Mouse (Mus musculus) B cell, adult 2 months (primary cell): ENCODE results near the gene Bcar3.

Experiments
- DNase-seq, 2 experiments: peaks; one replicate each; pipeline ENCODE4 v3.0.0; 2022

Gene Bcar3

DNA sequence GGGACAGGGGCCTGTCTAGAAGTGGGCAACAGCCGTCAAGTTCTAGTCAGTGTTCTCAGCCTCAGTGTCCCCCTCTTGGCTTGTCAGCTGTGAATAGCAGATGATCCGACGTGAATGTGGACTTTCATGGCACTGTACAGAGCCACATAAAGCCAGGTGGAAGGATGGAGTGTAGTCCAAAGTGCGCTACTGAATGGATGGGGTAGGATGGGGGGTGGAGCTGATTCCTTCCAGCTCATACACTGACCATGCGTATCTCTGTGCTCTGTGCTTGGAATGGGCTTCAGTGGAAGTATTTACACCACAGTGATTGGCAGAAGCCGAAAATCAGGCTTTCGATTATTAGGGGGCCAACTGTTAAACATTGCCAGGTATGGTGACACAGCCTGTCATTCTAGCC is 45.0 kb downstream of the Bcar3 start:
- DNase-seq = no peak

DNA sequence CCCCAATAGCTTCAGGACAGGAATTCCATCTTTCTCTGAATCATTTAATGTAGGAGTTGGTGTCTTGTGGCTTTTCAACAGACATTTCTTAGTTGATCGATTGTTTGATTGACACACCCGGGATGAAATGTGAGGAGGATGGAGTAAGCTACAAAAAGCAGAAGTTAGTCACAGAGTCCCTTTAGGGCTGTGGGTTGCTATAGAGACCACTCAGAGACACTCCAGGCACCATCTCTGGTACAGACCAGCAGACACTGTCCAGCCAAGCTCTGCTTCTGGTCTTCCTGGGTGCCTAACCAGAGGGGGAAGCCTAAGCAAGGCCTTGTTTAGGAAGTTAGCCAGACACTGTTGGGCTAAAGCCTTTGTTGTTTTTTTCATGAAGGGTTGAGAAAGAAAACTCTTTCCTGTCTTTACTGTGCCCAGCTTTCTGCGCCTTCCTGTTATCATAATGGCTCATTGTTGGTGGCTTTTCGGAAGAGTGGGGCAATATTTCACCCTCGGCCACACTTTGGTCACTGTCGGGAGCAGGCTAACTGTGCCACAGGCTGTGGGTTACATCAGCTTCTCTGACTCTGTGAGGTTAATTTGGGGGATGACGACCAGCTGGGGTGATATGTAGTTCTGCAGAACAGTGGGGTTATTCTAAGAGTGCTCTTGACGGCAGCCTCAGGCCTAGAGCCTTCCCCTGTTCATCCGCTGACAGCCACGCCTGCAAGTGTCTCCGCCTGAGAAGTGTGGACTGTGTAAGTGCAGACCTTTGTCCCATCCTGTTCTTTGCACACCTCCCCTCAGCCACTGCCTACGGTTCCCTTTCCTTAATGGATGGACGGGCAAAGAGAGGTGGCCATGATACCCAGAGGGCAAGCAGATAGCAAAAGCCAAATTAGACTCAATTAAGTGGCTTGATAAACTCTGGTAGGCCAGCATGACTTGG is 46.5 kb downstream of the Bcar3 start:
- peak; percentile 51 to 54 for DNase-seq

DNA sequence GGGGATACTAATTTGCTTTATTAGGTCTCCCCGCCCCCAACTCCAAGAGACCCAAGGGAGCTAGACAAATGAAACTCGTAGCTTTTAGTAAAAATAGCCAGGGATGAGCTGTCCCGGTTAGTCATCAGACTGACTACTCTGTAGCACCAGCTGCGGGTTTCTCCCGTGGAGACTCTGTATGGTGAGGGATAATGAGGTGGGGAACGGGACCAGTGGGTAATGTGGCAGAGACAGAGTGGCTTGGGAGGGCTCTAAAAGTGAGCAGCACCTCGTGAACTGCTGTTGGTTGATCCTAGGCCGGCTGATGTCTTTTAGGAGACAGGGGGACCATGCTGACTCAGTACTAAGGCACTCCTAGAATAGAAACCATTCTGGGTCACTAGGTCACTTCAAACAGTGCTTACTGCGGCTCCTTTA is 49.5 kb downstream of the Bcar3 start:
- no peak for DNase-seq

DNA sequence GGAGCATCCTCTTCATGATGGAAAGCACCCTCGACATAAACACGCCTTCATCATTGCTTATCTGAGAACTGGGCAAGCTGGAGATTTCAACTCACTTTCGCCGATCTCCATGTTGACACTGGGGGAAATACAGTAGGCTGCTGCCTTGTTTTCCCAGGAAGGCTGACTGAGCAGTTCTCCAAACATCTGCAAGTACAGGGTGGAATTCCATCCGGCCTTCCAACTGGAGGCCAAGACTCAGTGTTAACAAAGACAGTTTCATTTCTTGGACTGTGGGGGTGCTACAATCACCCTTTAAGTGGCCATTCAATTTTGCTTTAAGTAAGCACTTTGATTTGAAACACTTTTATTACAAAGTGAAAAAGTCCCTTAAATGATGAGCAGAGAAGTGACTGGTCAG is 50.4 kb downstream of the Bcar3 start:
- no peak for DNase-seq

DNA sequence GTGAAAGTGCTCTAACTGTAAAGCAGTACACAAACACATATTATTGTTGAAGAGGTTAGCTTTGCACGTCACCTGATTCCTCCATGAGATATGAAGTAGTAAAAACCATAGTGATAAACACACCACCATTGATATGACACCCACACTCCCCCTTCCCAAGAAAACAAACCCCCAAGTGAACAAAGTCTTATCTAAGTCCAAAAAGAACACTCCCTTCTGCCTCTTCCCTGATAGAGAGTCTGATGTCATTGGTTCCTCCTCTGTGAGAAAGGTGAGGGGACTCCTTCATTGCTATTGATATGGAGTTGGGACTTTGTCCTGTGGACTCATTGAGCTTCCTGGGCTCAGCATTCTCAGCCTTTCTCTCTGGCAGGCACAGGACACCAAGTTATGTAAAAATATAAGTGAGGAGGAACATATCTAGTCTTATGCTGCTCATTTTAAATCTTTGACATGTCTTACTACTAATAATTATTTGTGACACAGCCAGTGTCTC is 52.1 kb downstream of the Bcar3 start:
- DNase-seq = no peak

GRCm38 (mm10) chr3:122346600-122346999 is 52.7 kb downstream of the Bcar3 start:
- peak in 1 of 2 experiments; percentile 11 for DNase-seq

DNA sequence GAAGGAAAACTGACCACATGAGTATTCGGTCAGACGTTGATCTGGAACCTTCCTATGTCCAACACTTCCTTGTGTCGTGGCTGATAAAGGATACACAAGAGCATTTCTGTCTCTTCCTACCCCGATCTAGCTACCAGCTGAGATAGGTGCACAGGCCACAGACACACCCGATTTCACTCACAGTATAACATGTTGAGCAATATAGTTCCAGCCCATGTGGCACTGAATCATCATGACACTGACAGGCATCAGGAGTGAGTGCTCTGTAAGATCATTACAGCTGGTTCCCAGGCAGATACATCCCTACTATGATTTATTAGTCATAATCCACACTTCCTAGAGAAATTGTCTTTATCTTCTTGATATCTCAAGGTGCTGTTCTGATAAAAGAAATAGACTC is 54.7 kb downstream of the Bcar3 start:
- DNase-seq = no peak

DNA sequence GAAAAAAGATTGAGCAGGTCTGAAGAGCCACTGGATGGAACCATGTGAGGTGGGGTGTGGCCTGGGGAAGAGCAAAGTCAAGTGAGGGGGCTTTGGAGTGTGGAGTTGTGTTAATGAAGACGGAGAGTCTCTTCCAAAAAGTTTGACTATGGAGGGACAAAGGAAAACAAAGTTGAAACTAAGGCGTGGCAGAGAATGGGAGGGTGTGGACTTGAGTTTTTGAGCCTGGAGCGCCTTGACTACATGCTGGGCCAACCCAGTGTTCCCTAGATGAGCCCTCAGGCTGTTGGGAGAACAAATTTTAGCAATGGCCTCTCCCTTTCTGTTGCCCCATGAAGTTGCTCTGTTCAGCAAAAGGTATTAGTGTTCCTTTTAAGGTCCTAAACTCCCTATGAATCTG is 58.9 kb downstream of the Bcar3 start:
- no peak for DNase-seq

- DNase-seq = no peak
Observed at GRCm38 (mm10) chr3:122359426-122359825, 65.5 kb downstream of the Bcar3 start.

DNA sequence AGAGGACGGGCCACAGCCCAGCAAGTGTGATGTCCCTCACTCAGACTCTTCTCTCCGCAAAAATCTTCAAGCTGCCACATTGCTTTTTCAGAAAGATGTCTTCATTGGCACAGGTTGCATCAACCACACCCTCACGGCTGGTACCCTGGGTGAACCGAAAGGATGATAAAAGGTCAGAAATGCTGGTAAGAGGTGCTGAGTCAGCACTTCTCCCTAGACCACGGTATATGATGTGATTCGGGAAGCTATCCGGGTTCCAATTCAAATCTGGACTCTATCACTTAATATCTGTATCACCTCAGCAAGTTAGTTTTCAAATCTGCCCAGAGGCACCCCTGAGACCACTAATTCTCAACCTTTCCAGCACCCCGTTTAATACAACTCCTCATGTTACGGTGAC is 66.0 kb downstream of the Bcar3 start:
- no peak for DNase-seq

DNA sequence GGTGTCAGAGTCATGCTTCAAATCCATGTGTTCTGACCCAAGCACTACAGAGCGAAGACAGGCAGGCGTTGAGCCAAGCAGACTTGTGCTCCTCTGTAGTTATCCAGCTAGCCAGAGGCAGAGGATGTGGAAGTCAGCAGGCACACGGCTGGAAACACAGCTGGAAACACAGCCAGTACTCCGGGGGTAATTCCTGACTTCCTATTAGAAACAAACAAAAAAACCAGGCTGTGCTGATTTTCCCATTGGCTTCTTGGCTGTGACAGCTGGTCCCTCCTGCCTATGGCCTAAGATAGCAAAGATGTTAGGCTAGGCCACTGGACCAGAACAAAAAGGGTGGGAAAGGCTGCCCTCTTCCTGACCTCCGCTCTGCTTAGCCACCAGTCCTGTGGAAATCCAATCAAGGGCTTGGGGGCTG is 66.8 kb downstream of the Bcar3 start:
- no peak for DNase-seq

GRCm38 (mm10) chr3:122362719-122363118 is 68.8 kb downstream of the Bcar3 start:
- no peak for DNase-seq

- no peak for DNase-seq
Observed at GRCm38 (mm10) chr3:122364565-122364964, 70.6 kb downstream of the Bcar3 start.

GRCm38 (mm10) chr3:122365326-122365725 is 71.4 kb downstream of the Bcar3 start:
- no peak for DNase-seq

DNA sequence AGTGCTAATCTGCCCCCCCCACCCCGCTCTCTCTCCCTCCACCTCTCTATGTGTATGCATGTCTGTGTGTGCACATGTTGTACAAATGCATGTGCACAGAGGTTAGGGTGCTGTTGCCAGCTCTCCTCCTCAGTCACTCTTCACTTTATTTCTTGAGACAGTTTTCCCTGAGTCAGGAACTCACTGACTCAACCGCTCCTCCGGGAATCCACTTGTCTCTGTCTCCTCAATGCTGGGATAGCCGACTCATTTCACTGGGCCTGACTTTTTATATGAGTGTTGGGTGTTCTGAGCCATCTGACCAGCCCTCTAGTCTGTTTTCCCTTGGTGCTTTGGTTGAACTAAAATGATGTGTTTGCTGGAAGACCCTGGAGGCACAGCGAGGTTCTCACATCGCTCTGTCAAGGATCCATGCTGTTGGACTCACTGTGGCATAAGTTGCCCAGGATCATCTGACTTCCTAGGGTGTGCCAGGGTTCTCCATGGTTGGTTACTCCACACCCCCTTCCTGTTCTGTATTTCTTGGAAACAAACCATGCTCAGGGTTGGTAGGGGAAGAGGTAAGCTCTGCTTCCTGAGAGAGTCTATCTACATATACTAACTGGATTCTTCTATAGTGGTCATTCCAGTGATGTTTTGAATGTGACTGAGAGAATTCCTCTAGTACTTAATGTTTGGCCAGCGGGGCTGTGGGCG is 77.9 kb downstream of the Bcar3 start:
- no peak for DNase-seq

GRCm38 (mm10) chr3:122372617-122373016 is 78.7 kb downstream of the Bcar3 start:
- peak in 1 of 2 experiments; percentile 23 for DNase-seq

DNA sequence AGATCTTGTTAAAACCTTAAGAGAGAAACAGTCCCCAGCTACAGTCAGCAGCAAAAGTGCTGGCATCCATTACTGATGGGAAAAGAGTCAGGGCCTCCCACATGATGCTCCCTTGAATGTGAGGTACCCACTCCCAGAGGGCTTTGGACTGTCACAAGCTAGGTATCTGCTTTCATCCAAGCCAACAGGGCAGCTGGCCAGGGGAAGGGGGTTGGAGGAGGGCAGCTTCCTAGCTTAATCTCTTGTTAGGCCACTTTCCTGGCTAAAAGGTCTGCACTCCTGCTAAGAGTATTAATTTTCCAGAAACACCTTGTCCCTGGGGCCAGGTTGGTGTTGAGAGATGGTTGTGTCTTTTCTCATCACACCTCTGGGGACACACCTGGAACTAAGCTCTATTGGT is 82.1 kb downstream of the Bcar3 start:
- no peak for DNase-seq

DNA sequence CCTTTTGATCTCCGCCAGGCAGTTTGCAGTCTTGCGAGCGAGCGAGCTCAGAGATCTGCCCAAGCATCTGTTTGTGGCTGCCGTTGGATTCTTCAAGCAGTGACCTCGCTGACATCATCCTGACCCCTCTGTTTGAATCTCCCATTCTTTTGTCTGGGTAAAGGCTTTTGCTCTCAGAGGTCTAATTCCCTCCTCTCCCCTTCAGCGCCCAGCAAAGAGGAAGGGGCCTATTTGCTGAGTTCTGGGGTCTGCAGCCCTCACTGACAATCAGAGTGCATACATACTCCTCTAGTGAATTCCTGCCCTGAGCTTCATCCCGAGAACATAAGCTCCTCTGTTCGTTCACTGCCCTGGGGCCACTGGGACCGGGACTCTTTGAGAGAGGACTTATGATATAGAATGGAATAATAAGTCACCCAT is 82.5 kb downstream of the Bcar3 start:
- DNase-seq = peak in 1 of 2 experiments; percentile 19

DNA sequence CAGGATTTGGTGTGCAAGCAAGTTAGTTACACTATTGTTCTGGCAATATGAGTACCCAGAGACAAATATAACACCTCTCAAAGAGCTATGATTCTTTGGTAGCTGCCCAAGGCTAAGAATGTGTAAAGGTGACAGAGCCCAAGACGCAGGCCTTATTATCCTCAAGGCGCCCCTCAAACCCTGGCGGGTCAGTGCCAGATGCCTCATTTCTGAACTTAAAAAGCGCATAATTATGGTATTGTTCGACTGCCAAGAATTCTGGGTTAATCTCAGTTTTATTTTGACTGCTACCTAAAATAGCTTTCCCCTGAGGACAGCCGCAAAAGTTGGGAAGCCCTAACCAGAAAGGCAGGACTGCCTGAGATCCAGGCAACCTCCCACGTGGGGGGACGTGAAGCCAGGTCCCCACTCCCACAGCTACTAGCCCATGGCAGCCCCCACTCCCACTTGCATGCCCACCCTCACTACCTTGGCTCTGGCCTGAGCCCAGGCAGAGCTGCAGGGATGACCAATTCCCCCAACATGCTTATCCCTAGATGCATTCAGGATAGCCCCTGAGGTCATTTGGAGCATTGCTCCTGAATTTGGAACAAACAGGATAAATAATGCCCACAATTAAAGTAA is 83.0 kb downstream of the Bcar3 start:
- DNase-seq = no peak

GRCm38 (mm10) chr3:122378634-122379033 is 84.7 kb downstream of the Bcar3 start:
- DNase-seq = no peak

DNA sequence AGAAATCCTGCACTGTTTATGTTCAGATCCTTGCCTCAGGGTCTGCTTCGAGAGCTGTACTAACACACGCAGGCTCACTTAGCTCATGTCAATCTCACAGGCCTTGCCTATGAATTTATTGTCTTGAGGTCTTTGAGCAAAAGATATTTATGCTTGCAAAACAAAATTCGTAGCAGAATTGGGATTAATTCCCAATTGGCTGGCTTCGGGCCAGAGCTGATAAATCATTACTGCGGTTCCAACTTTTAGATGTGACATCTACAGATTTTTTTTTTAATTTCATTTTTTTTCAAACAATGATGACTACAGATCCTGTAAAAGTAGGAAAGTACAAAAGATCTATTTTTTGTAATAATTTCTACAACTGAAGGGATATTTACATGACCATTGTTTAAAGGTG is 86.8 kb downstream of the Bcar3 start:
- no peak for DNase-seq

- DNase-seq = no peak
Observed at GRCm38 (mm10) chr3:122381591-122381990, 87.7 kb downstream of the Bcar3 start.

GRCm38 (mm10) chr3:122386444-122386843 is 92.5 kb downstream of the Bcar3 start:
- DNase-seq = no peak
